Mouse (Mus musculus): Measurements from ENCODE around the gene Kpna6. TPM values are rescaled to one million over a fixed set of nuclear protein-coding genes. Genes with fewer than 3 reads are reported as not detected.

The Kpna6 gene
- polyA plus RNA-seq, 1 experiment from 2014 or later: 17.4 TPM

DNA sequence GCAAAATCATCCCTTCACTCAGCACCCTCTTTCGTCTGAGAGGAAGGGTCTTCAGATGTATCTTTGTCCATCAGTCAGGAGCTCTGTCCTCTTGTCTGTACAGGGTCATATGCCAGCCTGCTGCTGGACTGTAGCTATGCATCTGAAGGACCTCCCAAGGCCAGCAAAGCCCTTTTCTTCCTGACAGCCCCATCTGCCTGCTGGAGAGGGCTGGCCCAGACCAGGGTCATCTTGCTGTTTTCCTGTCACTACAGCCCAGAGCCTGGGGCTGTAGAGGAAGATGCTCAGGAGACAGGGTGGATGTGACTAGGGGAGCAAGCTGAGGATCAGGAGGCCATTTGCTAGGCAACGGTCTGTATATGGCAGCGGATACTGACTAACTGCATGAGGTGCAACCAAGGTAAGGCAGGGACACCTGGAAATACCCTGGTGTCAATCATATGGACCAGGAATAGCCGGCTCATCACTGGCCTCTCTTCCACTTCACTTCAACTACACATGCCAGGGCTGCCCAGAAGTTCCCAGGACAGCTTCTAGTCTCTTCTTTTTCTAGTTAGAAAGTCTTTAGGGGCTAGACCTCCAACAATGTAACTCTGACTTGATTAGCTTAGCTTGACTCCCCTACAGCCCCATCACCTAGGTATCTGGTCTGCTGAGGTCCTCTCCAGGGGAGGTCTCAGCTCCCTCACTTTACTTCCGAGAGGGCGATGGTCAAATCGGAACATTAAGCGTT, 49.6 kb downstream of the Kpna6 start:
- Histone ChIP-seq H3K9ac (peak overlapping the region; percentile 78), H3K4me2 (replicated peaks) (peak overlapping the region; percentile 86), H3K27ac (peak overlapping the region; percentile 80; the same call in 1 of the 2 replicates), H3K4me3 (peak overlapping the region; percentile 63), H3K4me1 (peaks cover 40% of the 10 kb centered on the region), H3K27me3 (no peaks in the 10 kb centered on the region), H3K36me3 (peaks cover 20% of the 10 kb centered on the region), H3K9me3 (no peaks in the 10 kb centered on the region)
- no peak for ATAC-seq (ENCODE audit: low FRiP score, low read depth)
- 22% methylated on average over 8 of the region's 8 CpGs for WGBS

DNA sequence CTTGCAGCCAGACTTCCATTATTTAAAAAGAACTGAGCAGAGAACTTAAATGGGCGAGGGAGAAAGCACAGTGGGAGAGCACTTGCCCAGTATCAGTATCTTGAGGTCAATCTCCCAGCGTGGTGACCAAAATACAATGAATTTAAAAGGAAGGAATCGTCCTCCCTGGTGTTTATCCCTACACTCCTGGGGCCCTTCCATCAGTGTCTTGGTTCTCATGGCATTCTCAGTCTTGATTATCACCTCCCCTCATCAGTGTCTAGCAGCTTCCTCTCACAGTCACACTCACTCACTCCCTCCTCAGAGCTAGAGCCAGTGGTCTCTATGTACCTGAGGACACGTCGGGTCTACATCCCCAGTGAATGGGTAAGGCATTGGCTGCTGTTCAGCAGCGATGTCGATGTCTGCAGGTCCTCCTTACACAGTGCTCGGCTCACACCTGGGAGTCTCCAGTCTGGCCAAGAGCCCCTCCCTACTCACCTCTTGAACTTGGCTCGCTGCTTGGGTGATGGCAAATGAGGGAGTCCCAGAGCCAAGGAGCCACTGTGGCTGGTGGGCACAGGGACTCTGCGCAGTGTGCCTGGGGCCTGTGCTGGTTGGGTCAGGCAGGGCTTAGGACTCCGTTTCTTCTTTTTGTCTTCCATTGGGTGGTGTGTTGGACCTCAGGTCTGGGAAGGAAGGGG, 50.3 kb downstream of the Kpna6 start:
- Histone ChIP-seq H3K4me1 (peaks cover 42% of the 10 kb centered on the region), H3K4me3 (peak overlapping the region; percentile 63), H3K36me3 (peaks cover 14% of the 10 kb centered on the region), H3K27ac (no peak overlapping the region), H3K9me3 (no peaks in the 10 kb centered on the region), H3K9ac (peak overlapping the region; percentile 31; the same call in 1 of the 2 replicates), H3K27me3 (no peaks in the 10 kb centered on the region), H3K4me2 (replicated peaks) (peak overlapping the region; percentile 86)
- WGBS: 80% methylated on average over 11 of the region's 11 CpGs
- no peak for ATAC-seq (ENCODE audit: low FRiP score, low read depth)

DNA sequence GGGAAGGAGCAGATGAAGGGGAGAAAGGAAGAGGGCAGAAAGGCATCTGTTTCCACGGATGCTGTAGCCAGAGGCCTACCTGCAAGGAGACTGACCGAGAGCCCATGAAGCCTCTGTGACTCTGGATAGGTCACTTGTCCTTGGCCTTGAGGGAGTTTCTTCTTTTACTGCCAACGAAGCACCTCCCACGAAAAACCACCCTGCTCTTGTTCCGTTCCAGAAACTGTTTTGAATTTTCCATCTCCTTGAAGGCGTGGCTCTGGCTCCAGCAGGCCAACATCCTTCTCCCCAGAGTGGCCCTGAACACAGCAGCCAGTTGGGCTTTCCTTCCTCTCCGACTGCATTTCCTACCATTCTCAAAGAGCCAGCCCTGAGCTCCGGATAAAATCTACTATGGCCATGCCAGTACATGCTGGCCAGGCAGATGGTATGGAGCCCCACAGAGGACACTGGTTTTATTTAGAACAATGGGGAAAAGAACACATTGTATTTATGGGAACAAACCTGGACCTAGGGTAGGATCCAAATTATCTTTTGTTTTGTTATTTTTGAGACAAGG, 51.2 kb downstream of the Kpna6 start:
- Histone ChIP-seq H3K4me1 (peaks cover 42% of the 10 kb centered on the region), H3K27ac (no peak overlapping the region)
- WGBS: 77% methylated on average over 8 of the region's 8 CpGs

DNA sequence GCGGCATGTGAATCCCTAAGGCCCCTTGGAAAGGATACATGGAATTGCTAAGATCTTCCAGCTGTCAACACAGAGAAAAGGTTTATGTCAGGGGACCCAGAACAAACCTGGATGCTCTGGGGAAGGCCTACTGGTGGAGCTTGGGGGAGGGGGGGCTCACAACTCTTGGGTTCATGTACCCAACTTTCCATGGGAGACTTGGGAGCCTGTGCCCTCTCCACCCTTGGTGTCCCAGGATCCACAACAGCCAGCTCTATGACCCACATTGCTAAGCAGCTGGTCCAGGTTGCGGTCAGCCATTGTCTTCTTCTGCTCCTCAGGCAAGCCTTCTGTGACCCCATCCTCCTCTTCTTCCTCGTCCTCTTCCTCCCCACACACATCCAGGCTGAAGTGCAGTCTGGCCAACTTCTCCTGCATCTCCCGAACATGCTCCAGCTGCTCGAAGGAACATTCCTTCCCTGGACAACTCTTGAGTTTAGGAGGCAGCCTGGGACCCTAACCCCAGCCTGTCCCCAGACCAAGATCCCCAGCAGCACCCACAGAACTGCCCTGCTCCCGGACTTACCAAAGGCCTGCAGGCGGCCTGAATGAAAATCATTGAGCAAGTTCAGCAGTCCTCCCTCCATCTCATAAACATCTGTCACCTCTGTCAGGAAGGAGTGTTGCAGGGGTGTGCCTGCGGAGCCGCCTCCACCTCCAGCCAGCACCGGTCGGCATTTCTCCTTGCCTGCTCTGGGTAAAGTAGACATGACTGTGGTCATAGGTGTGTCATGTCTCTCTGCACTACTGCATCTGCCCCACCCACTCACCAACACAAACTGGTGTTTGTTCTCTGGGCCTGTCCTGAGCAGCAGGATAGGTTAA, 51.9 kb downstream of the Kpna6 start:
- peaks cover 18% of the 10 kb centered on the region for H3K36me3 ChIP-seq
- no peak overlapping the region for H3K27ac ChIP-seq
- 0 out of 2 replicates have a peak overlapping the region, but pooled peaks have one; percentile 1 for H3K4me2 ChIP-seq (replicated peaks)
- ATAC-seq (ENCODE audit: low FRiP score, low read depth): no peak
- 81% methylated on average over 11 of the region's 11 CpGs for WGBS
- H3K9me3 ChIP-seq: no peaks in the 10 kb centered on the region
- H3K27me3 ChIP-seq: no peaks in the 10 kb centered on the region
- peak overlapping the region; percentile 27; the same call in 1 of the 2 replicates for H3K9ac ChIP-seq
- H3K4me1 ChIP-seq: peaks cover 38% of the 10 kb centered on the region
- H3K4me3 ChIP-seq: no peak overlapping the region

More for the DNA sequence above, 51.2 kb downstream of the Kpna6 start:
- Histone ChIP-seq H3K27me3 (no peaks in the 10 kb centered on the region), H3K4me2 (replicated peaks) (0 out of 2 replicates have a peak overlapping the region, but pooled peaks have one; percentile 1), H3K4me3 (no peak overlapping the region), H3K9me3 (no peaks in the 10 kb centered on the region), H3K36me3 (peaks cover 14% of the 10 kb centered on the region), H3K9ac (peak overlapping the region; percentile 27; the same call in 1 of the 2 replicates)
- ATAC-seq (ENCODE audit: low FRiP score, low read depth): no peak

DNA sequence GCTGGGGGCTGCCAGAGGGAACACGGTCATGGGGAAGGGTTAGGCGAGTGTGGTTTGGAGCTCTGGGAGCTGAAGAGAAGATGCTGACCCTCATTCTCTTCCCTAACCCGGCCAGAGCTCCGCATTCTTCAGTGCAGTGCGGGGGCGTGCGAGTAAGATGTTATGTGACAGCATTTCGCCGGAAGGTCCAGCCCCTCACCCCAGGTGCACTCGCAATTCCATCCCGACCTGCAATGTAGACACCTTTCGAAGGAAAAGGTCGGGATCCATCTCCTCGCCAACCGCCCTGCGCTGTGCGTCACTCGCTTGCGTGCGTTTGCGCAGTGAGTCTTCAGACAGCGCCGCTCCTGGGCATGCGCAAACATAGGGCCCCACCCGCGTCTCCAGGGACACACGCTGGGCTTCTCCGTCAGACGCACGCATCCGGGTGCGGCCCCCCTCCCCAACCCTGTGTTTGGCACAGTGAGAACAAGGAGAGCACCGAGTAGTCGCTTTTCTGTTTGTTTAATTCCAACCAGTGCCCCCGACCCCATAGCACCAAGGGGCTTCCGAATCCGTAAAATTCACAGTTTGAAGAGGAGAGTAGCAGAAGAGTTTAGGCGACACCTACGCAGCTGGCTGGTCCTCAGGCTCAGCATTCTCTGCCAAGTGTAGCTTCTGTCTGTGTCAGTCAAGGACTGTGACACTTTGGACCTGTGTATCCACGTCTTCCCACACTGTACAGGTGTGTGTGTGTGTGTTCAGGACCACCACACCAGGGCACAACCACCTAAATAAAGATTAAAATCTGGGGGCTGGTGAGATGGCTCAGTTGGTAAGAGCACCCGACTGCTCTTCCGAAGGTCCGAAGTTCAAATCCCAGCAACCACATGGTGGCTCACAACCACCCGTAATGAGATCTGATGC, 53.5 kb downstream of the Kpna6 start, which contains the start of gene Iqcc:
Iqcc (minus strand) TSS at position 314 of the 906 bp plus-strand sequence.
- Histone ChIP-seq H3K4me3 (peak within 1 kb of the TSS; percentile 76), H3K4me2 (replicated peaks) (peak within 1 kb of the TSS; percentile 88), H3K27me3 (no peaks in the 10 kb centered on the region), H3K9me3 (no peaks in the 10 kb centered on the region), H3K27ac (peak within 1 kb of the TSS; percentile 88), H3K36me3 (peaks cover 22% of the 10 kb centered on the region), H3K4me1 (peaks cover 24% of the 10 kb centered on the region), H3K9ac (peak within 1 kb of the TSS; percentile 92)
- ATAC-seq (ENCODE audit: low FRiP score, low read depth): peak; percentile 91
- 3% methylated on average over 44 of the region's 44 CpGs for whole genome bisulfite sequencing

DNA sequence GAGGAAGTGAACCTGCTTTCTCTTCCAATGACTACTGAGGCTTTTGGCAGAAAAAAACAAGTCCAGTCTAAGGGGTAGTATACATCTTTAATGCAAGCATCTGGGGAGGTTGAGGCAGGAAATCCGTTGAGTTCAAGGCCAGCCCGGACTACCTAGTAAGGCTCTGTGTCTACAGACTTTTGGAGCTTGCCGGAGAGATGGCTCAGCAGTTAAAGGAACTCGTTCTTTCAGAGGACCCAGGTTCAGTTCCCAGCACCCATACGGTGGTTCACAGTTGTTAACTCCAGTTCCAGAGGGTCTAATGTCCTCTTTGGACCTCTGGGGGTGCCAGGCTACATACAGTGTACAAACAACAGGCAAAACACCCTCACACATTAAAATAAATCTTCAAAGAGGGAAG, 54.5 kb downstream of the Kpna6 start:
- no peak for ATAC-seq (ENCODE audit: low FRiP score, low read depth)
- Histone ChIP-seq H3K27me3 (no peaks in the 10 kb centered on the region), H3K27ac (peak overlapping the region; percentile 88; the same call in 1 of the 2 replicates), H3K36me3 (peaks cover 25% of the 10 kb centered on the region), H3K4me1 (peaks cover 20% of the 10 kb centered on the region), H3K9me3 (no peaks in the 10 kb centered on the region), H3K9ac (peak overlapping the region; percentile 92), H3K4me2 (replicated peaks) (peak overlapping the region; percentile 88), H3K4me3 (peak overlapping the region; percentile 76)
- 94% methylated on average over 5 of the region's 5 CpGs for WGBS

DNA sequence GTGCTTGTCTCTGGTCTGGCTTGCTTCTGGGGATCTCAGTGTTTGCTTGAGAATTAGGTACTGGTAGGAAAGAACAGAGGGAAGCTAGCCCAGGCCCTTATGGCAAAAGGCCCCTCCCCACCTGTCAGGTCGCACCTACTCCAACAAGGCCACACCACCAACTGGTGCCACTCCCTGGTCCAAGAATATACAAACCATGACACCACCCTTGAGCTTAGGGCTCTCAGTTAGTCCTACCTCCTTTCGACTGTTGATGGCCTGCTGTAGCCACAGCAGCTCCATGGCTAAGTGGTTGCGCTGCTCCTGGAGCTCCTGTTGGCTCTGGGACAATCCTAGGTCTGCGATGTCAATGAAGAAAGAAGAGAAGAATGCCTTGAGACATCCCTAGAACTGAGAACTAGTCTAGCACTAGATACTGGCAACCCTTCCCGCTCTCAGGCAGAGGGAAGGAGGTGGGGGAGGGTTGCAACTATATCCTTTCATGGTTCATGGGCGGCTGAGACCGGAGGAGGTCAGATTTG, 55.4 kb downstream of the Kpna6 start:
- H3K27me3 ChIP-seq: no peaks in the 10 kb centered on the region

DNA sequence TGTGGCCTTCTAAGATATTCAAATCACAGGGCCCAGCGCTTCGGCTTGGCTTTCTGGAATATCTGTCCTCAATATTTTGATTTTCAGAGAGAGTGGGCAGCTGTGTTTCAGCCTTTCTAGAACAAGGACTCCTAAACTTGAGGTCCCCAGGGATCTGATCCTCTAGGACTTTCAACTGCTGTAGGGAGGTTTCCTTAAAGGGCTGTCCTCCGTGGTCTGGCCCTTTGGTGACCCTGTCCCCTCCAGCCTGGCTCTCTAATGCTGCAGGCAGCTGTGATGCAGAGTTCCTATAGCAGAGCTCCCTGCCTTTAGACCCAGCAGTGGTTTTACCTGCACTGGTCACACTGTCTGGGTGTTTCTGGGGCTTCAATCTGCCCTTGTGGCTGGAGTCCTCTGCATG, 55.9 kb downstream of the Kpna6 start:
- Histone ChIP-seq H3K27me3 (no peaks in the 10 kb centered on the region), H3K9ac (no peak overlapping the region), H3K4me1 (peaks cover 9% of the 10 kb centered on the region), H3K27ac (no peak overlapping the region), H3K36me3 (peaks cover 25% of the 10 kb centered on the region), H3K9me3 (no peaks in the 10 kb centered on the region), H3K4me2 (replicated peaks) (no peak overlapping the region), H3K4me3 (no peak overlapping the region)
- no peak for ATAC-seq (ENCODE audit: low FRiP score, low read depth)
- WGBS: 94% methylated on average over 3 of the region's 3 CpGs

More for the DNA sequence above, 55.4 kb downstream of the Kpna6 start:
- no peak overlapping the region for H3K9ac ChIP-seq
- no peak overlapping the region for H3K27ac ChIP-seq
- 96% methylated on average over 7 of the region's 7 CpGs for WGBS
- ATAC-seq (ENCODE audit: low FRiP score, low read depth): no peak
- no peak overlapping the region for H3K4me2 ChIP-seq (replicated peaks)
- peaks cover 25% of the 10 kb centered on the region for H3K36me3 ChIP-seq
- H3K9me3 ChIP-seq: no peaks in the 10 kb centered on the region
- H3K4me1 ChIP-seq: peaks cover 11% of the 10 kb centered on the region
- H3K4me3 ChIP-seq: no peak overlapping the region

DNA sequence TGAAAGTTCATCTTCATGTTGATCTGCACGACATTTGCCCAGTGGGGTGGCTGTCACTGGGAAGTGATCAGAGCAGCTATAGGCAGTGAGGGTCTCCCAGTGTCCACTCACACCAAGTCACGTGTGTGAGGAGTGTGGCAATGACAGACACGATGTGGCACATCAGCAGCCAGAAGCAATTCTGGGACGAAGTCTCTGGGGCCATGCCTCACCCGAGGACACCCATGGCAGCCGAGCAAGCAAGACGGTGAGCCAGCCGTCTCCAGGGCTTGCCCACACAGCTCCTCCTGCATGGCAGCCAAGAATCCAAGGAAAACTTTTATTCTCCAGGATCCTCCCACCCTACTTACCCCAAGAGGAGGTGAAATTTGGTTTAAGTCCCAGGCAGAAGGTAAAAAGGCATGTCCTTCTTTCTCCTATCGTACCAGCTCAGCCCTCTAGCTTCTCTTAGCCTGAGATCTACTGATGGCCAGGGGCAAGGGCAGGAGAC, 56.7 kb downstream of the Kpna6 start:
- no peak overlapping the region for H3K4me3 ChIP-seq
- H3K9me3 ChIP-seq: no peaks in the 10 kb centered on the region
- no peaks in the 10 kb centered on the region for H3K27me3 ChIP-seq
- WGBS: 91% methylated on average over 9 of the region's 9 CpGs
- H3K4me1 ChIP-seq: peaks cover 9% of the 10 kb centered on the region
- ATAC-seq (ENCODE audit: low FRiP score, low read depth): no peak
- peaks cover 25% of the 10 kb centered on the region for H3K36me3 ChIP-seq
- 0 out of 2 replicates have a peak overlapping the region, but pooled peaks have one; percentile 8 for H3K9ac ChIP-seq
- no peak overlapping the region for H3K27ac ChIP-seq
- H3K4me2 ChIP-seq (replicated peaks): no peak overlapping the region

DNA sequence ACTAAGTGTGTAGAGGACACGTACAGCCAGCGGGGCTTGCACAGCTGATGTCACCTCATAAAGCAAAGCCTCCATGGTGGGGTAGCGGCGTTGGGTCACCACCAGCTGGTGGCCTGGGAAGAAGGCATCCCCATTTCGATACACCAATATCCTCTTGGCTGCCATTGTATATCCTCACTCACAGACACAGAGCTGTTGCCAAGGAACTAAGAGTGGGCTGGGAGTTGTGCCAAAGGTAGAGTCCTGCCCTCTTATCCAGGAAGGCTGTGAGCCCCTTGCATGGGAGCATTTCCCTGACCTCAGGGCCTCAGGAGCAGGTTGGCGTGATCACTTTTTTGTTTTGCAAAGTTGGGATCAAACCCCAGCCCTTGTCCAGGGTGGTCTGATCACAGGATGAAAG, 58.5 kb downstream of the Kpna6 start, which contains the start of gene Dcdc2b:
Dcdc2b (minus strand) TSS at position 165 of the 400 bp plus-strand sequence.
- Histone ChIP-seq H3K9ac (no peak within 1 kb of the TSS; the same call in 1 of the 2 replicates), H3K27me3 (no peaks in the 10 kb centered on the region), H3K27ac (no peak within 1 kb of the TSS), H3K9me3 (no peaks in the 10 kb centered on the region), H3K4me2 (replicated peaks) (no peak within 1 kb of the TSS), H3K4me1 (peaks cover 9% of the 10 kb centered on the region), H3K4me3 (no peak within 1 kb of the TSS), H3K36me3 (peaks cover 38% of the 10 kb centered on the region)
- 83% methylated on average over 6 of the region's 6 CpGs for WGBS
- ATAC-seq (ENCODE audit: low FRiP score, low read depth): no peak

All from limb, embryonic 13.5 days (tissue).